21 mouse cellular contexts compared by ENCODE assay signal in the genomic region with DNA sequence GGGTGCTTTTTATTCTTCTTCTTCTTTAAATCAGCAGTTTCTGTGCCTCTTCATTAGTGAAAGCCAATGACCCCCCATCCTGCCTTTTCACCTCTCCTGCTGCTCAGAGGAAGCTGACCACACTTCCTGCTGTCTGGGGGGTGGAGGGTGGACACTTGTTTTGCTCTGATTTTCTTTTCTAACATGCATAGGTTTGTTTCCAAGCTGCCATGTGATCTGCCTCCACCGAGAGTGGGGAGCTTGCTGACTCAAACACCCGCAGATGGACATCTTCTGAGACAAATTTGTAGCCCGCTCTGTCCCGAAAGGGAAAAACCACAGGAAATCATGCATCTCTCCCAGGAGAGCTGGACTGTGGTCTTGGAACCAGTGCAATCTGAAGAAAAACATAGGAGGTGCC.
A peak's percentile ranks its signal among the peaks of the same experiment; 100 is the strongest.
DNase-seq lines count a peak whose midpoint lies in the region; ATAC-seq and TF ChIP-seq lines count a peak whose summit lies in the region.
"Had no signal": no experiment of that assay in that cellular context is flagged by ENCODE, and none has a peak within 500 bp of the region (broad histone marks: within the 10 kb centered on the region; RNA-seq: fewer than 3 reads in every experiment).

No protein-coding gene starts in this region.

- no peaks in the 10 kb centered on the region for H3K9me3 ChIP-seq in kidney, postnatal 0 days (replicated peaks; ENCODE audit: low read length)
- no peaks in the 10 kb centered on the region for H3K9me3 ChIP-seq in kidney, embryonic 15.5 days (replicated peaks)
- H3K9me3 ChIP-seq in midbrain, embryonic 13.5 days: no peaks in the 10 kb centered on the region
- H3K9me3 ChIP-seq: forebrain, embryonic 12.5 days; heart, embryonic 15.5 days had no signal

- no peak overlapping the region for H3K27ac ChIP-seq in kidney, postnatal 0 days
- H3K27ac ChIP-seq in kidney, embryonic 15.5 days: no peak overlapping the region
- no peak overlapping the region for H3K27ac ChIP-seq in midbrain, embryonic 13.5 days
- H3K27ac ChIP-seq: forebrain, embryonic 12.5 days; heart, embryonic 15.5 days had no signal

- no peak for ATAC-seq in kidney, postnatal 0 days (replicated peaks; ENCODE audit: low FRiP score, low read depth)
- no peak for ATAC-seq in kidney, embryonic 15.5 days (replicated peaks; ENCODE audit: low FRiP score)
- no peak for ATAC-seq in midbrain, embryonic 13.5 days
- ATAC-seq: hindbrain, embryonic 16.5 days; intestine, postnatal 0 days; Patski had no signal

- H3K4me3 ChIP-seq in kidney, postnatal 0 days (replicated peaks; ENCODE audit: low read depth, low read length): no peak overlapping the region
- no peak overlapping the region for H3K4me3 ChIP-seq in kidney, embryonic 15.5 days (replicated peaks)
- H3K4me3 ChIP-seq in midbrain, embryonic 13.5 days (replicated peaks): no peak overlapping the region
- H3K4me3 ChIP-seq: forebrain, embryonic 12.5 days; heart, embryonic 15.5 days had no signal

- WGBS in kidney, postnatal 0 days: 75% methylated on average over 4 of the region's 4 CpGs
- 58% methylated on average over 4 of the region's 4 CpGs for WGBS in kidney, embryonic 15.5 days
- WGBS in midbrain, embryonic 13.5 days: 80% methylated on average over 4 of the region's 4 CpGs

- H3K4me2 ChIP-seq in kidney, postnatal 0 days (ENCODE audit: low read length): no peak overlapping the region
- H3K4me2 ChIP-seq in kidney, embryonic 15.5 days: no peak overlapping the region
- no peak overlapping the region for H3K4me2 ChIP-seq in midbrain, embryonic 13.5 days (replicated peaks)
- H3K4me2 ChIP-seq: forebrain, embryonic 12.5 days; heart, embryonic 15.5 days; liver, embryonic 11.5 days had no signal

- TF ChIP-seq CTCF in kidney, postnatal 0 days (IDR thresholded peaks at IDR 0.05; ENCODE audit: low read depth): no peak

- H3K4me1 ChIP-seq in kidney, postnatal 0 days (replicated peaks; ENCODE audit: insufficient read depth, low read length): no peaks in the 10 kb centered on the region
- 0 out of 2 replicates have a peak, but pooled peaks cover 4% of the 10 kb centered on the region for H3K4me1 ChIP-seq in kidney, embryonic 15.5 days
- no peaks in the 10 kb centered on the region for H3K4me1 ChIP-seq in midbrain, embryonic 13.5 days (replicated peaks)
- H3K4me1 ChIP-seq: forebrain, embryonic 12.5 days; heart, embryonic 15.5 days had no signal

- DNase-seq in embryo, embryonic 11 days: peak; percentile 6
- DNase-seq in embryo, embryonic 10 days (ENCODE audit: low spot score): no peak
- peak; percentile 11 for DNase-seq in kidney, postnatal 0 days (ENCODE audit: low spot score)
- peak; percentile 38 for DNase-seq in kidney, postnatal 14 days
- no peak for DNase-seq in urinary bladder, postnatal 14 days (ENCODE audit: low spot score)
- DNase-seq: cerebellum, adult 9-11 months; gastrocnemius, postnatal 10 days; lung, adult 18-20 months; lung, postnatal 14 days; midbrain, embryonic 14.5 days; right cerebral cortex, postnatal 14 days; thymus, adult 18-20 months; thymus, postnatal 4 days had no signal

- H3K36me3 ChIP-seq in kidney, postnatal 0 days (ENCODE audit: insufficient read depth, low read length): no peaks in the 10 kb centered on the region
- H3K36me3 ChIP-seq in kidney, embryonic 15.5 days: no peaks in the 10 kb centered on the region
- no peaks in the 10 kb centered on the region for H3K36me3 ChIP-seq in midbrain, embryonic 13.5 days
- H3K36me3 ChIP-seq: forebrain, embryonic 12.5 days; heart, embryonic 15.5 days had no signal

- no peak overlapping the region for H3K9ac ChIP-seq in kidney, postnatal 0 days (ENCODE audit: low read depth, low read length)
- H3K9ac ChIP-seq in kidney, embryonic 15.5 days: no peak overlapping the region
- no peak overlapping the region for H3K9ac ChIP-seq in midbrain, embryonic 13.5 days (replicated peaks)
- H3K9ac ChIP-seq: forebrain, embryonic 12.5 days; heart, embryonic 15.5 days had no signal

- H3K27me3 ChIP-seq in kidney, postnatal 0 days (ENCODE audit: insufficient read depth, low read length): no peaks in the 10 kb centered on the region
- H3K27me3 ChIP-seq in kidney, embryonic 15.5 days: no peaks in the 10 kb centered on the region
- H3K27me3 ChIP-seq in midbrain, embryonic 13.5 days: no peaks in the 10 kb centered on the region
- H3K27me3 ChIP-seq: forebrain, embryonic 12.5 days; heart, embryonic 15.5 days; Patski had no signal

Comparison
In these comparisons a context has a peak if more than half of its experiments do, and no peak if none do; other contexts are left out.
1. DNase-seq: peak in embryo, embryonic 11 days (single experiment), kidney, postnatal 0 days (single experiment) and kidney, postnatal 14 days (single experiment); none in embryo, embryonic 10 days (single experiment) and urinary bladder, postnatal 14 days (single experiment).